Mouse (Mus musculus) lung, postnatal 25 days (tissue): ENCODE data around the gene Rassf7.
A peak's percentile ranks its signal among the peaks of the same experiment; 100 is the strongest.

Experiments
- DNase-seq: peaks from one replicate; pipeline ENCODE4 v3.0.0; 2022; ENCODE audit warnings: low spot score

The Rassf7 gene

DNA sequence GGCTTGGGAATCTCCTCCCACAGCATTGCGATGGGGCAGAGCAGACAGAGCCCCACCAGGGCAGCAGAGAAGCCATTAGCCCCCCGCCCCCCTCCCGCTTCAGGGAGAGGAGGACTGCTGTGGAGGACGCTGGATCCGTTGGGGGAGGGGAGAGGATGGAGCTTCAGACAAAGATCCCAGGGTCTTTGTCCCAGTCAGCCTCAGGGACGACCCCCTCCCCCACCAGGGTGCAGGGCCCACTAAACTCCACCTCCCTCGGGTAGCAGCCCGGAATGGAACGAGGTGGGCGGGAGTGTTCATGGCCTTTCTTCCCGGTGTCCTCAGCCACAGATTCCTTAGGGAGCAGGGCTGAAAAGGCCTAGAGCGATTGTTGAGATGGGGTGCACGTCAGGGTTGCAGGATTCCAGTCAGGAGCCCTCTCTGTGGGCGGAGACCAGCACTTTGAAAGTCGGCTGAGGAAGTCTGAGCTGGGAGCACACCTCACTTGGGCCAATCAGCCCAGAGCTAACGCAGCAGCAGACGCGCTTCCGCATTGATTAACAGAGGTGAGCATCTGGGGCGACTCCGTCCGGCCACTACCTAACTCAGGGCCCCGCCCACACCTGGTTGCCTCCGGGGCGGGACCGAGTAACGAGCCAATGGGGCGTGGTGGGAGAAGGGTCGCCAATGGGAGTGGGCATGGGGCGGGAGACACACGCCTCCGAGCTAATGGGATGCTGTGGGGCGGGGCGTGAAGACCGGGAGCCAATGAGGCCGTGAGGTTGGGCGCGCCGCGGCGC, at the start of gene Rassf7:
Gene Rassf7 (plus strand): TSS at position 760 of the 779 bp plus-strand sequence.
- peak; percentile 97 for DNase-seq

- peak; percentile 46 for DNase-seq
Observed at GRCm38 (mm10) chr7:141167901-141168517, 47.7 kb upstream of the Rassf7 start.

- peak; percentile 90 for DNase-seq
Observed at GRCm38 (mm10) chr7:141168518-141168953, 47.1 kb upstream of the Rassf7 start.

- DNase-seq: peak; percentile 86
Observed at GRCm38 (mm10) chr7:141169300-141169699, 46.4 kb upstream of the Rassf7 start.

DNA sequence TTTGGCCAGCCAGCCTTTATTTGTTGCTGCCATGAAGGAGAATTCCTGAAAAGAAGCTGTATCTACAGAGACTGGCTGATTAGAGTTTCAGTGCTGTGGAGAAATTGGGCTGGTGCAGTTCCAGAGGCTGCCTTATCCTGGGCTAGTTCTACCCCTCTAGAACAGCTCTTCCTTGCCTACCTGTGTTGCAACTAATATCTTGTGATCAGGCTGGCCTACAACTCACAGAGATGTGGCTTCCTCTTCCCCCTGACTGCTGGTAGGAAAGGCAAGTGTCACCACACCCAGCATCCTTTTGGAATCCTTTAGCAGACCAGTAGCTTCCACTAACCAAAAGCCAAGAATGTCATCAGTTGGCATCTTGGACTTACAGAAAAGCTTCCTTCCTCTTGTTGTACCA, 45.8 kb upstream of the Rassf7 start:
- no peak for DNase-seq

- DNase-seq: peak; percentile 94
Observed at GRCm38 (mm10) chr7:141172116-141173006, 43.3 kb upstream of the Rassf7 start, which contains the start of gene Rnh1. Gene Rnh1 (minus strand): TSS chr7:141172857.

- DNase-seq: no peak
Observed at GRCm38 (mm10) chr7:141173323-141173850, 42.3 kb upstream of the Rassf7 start.

DNA sequence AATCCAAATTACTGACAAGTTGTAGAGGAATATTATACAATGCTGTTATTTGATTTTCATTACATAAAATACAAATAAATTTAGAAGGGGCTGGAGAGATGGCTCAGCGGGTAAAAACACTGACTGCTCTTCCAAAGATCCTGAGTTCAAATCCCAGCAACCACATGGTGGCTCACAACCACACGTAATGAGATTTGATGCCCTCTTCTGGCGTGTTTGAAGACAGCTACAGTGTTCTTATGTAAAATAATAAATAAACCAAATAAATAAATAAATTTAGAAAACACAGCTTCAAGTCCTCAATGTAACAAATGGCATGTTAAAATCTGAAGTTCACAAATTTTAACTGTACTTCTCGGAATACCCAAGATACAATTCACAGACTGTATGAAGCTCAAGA, 40.6 kb upstream of the Rassf7 start:
- DNase-seq: no peak

- DNase-seq: peak; percentile 89
Observed at GRCm38 (mm10) chr7:141176173-141176572, 39.5 kb upstream of the Rassf7 start.

- DNase-seq: no peak
Observed at GRCm38 (mm10) chr7:141188194-141188593, 27.5 kb upstream of the Rassf7 start.

- DNase-seq: no peak
Observed at GRCm38 (mm10) chr7:141188733-141189132, 26.9 kb upstream of the Rassf7 start.

GRCm38 (mm10) chr7:141190220-141190619, 25.4 kb upstream of the Rassf7 start:
- no peak for DNase-seq

- no peak for DNase-seq
Observed at GRCm38 (mm10) chr7:141191036-141191435, 24.6 kb upstream of the Rassf7 start.

DNA sequence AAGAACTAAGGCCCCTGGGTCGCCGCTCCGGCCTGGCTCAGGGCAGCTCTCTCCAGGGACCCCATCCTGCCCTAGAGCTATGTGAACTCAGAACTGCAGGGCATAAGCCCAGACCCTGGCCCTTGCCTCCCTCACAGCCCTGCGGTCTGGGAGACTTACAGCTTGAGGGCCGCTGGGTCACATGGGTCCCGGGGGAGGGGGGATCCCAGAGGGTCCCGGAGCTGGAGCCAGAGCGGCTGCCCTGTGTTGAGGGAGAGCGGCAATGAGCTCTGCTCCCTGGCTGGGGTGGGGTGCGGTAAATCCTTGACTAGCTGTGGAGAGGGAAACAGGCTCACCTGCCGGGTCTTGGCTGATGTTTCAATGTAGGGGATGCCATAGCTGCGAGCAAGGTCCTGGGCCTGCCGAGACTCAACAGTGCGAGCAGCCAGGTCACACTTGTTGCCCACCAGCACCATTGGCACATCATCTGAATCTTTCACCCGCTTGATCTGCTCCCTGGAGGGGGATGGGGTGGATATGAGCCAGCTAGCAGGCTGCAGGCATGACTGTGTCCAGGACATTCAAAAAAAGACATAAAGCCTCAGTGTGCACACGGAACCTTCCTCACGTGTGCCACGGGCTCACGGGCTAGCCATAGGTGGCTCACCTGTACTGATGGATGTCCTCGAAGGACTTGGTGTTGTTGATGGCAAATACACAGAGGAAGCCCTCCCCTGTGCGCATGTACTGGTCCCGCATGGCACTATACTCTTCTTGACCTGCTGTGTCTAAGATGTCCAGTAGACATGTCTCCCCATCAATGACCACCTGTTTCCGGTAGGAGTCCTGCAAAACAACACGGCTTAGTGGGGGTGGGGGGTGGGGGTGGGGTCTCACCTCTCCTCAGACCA, 23.6 kb upstream of the Rassf7 start:
- DNase-seq: no peak

- peak; percentile 81 for DNase-seq
Observed at GRCm38 (mm10) chr7:141192776-141193347, 22.8 kb upstream of the Rassf7 start.

DNA sequence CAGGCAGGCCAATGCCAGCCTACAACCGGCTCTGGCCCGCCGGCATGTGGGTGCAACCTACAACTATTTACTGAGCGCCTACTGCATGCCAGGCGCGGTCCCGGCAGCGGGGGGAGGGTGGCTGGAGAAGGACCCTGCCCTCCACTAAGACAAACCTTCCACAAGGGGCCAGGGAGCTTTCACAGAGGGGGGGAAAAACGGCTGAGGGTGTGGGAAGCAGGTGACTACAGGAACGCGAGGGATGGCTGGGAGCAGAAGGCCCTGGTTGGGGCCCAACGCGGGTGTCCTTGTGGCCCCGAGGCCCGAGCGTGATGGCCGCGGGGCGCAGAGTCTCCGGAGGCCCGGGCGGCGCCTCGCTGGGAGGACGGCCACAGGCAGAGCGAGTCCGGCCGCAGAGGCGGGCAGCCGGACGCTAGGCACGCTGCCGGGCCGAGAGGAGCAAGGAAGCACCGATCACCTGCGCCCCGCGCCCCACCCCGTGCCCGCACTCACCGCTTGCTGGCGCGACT, 22.3 kb upstream of the Rassf7 start:
- DNase-seq: no peak

GRCm38 (mm10) chr7:141193948-141194347, 21.7 kb upstream of the Rassf7 start, which contains the start of the genes Hras and Lrrc56:
Gene Hras (minus strand): TSS chr7:141194005.
Gene Lrrc56 (plus strand): TSS chr7:141194157.
- peak; percentile 98 for DNase-seq

- no peak for DNase-seq
Observed at GRCm38 (mm10) chr7:141194409-141194808, 21.3 kb upstream of the Rassf7 start.

DNA sequence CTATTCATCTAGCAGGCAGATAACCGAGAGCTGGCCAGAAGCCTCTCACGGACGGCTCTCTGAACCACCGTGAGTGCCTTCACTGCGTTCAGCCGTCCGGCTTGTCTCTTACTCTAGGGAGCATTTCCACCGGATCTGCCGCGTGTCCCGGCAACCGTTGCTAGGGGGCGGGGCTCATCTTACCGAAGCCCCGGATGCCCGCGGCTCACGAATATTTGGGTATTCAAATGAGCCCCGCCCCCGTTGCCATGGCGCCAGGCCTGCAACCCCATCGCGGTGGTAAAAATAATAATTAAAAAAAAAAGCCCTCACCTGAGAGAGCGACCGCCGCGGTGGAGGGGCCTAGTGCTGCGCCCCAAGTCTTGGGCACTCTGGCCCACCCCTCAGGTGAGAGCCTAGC, 20.8 kb upstream of the Rassf7 start:
- DNase-seq: peak; percentile 92

- DNase-seq: no peak
Observed at GRCm38 (mm10) chr7:141195754-141196153, 19.9 kb upstream of the Rassf7 start.
